ENCODE assay signal across 28 mouse cellular contexts in genomic region chr2:145419078-145419477, GRCm38 (mm10).
"Had no signal": no experiment of that assay in that cellular context is flagged by ENCODE, and none has a peak within 500 bp of the region (broad histone marks: within the 10 kb centered on the region; RNA-seq: fewer than 3 reads in every experiment).

No protein-coding gene starts in this region.

- ATAC-seq: forebrain, embryonic 13.5 days; forebrain, embryonic 14.5 days; forebrain, embryonic 15.5 days; forebrain, embryonic 16.5 days; forebrain, postnatal 0 days had no signal

- H3K9ac ChIP-seq: embryonic facial prominence, embryonic 12.5 days; embryonic facial prominence, embryonic 13.5 days; embryonic facial prominence, embryonic 15.5 days; forebrain, embryonic 12.5 days; forebrain, embryonic 13.5 days; forebrain, embryonic 15.5 days; forebrain, postnatal 0 days had no signal

- H3K4me1 ChIP-seq: embryonic facial prominence, embryonic 12.5 days; embryonic facial prominence, embryonic 13.5 days; embryonic facial prominence, embryonic 15.5 days; forebrain, embryonic 10.5 days; forebrain, embryonic 13.5 days; forebrain, embryonic 15.5 days had no signal

- H3K36me3 ChIP-seq: embryonic facial prominence, embryonic 10.5 days; embryonic facial prominence, embryonic 12.5 days; embryonic facial prominence, embryonic 13.5 days; embryonic facial prominence, embryonic 15.5 days; forebrain, embryonic 10.5 days; forebrain, embryonic 12.5 days; forebrain, embryonic 15.5 days had no signal

- H3K4me3 ChIP-seq: embryonic facial prominence, embryonic 10.5 days; embryonic facial prominence, embryonic 12.5 days; embryonic facial prominence, embryonic 13.5 days; embryonic facial prominence, embryonic 15.5 days; erythroblast, embryonic 14.5 days; forebrain, embryonic 10.5 days; forebrain, embryonic 12.5 days; forebrain, embryonic 13.5 days; forebrain, embryonic 15.5 days; gastrocnemius, adult 2 months; heart, adult 2 months had no signal

- H3K9me3 ChIP-seq: embryonic facial prominence, embryonic 10.5 days; embryonic facial prominence, embryonic 12.5 days; embryonic facial prominence, embryonic 13.5 days; embryonic facial prominence, embryonic 15.5 days; forebrain, embryonic 10.5 days; forebrain, embryonic 12.5 days; forebrain, embryonic 13.5 days; forebrain, embryonic 15.5 days had no signal

- H3K27me3 ChIP-seq: embryonic facial prominence, embryonic 12.5 days; embryonic facial prominence, embryonic 13.5 days; embryonic facial prominence, embryonic 15.5 days; forebrain, embryonic 12.5 days; forebrain, embryonic 13.5 days; forebrain, embryonic 15.5 days had no signal

- H3K27ac ChIP-seq: embryonic facial prominence, embryonic 10.5 days; embryonic facial prominence, embryonic 12.5 days; embryonic facial prominence, embryonic 13.5 days; embryonic facial prominence, embryonic 15.5 days; forebrain, embryonic 10.5 days; forebrain, embryonic 12.5 days; forebrain, embryonic 13.5 days; forebrain, embryonic 15.5 days; gastrocnemius, adult 2 months; heart, adult 2 months had no signal

- H3K4me2 ChIP-seq: embryonic facial prominence, embryonic 12.5 days; embryonic facial prominence, embryonic 13.5 days; embryonic facial prominence, embryonic 15.5 days; forebrain, embryonic 12.5 days; forebrain, embryonic 13.5 days; forebrain, embryonic 15.5 days had no signal

- DNase-seq: cerebellum, adult 18-20 months; cerebellum, adult 2 months; cerebellum, adult 8-10 months; cerebellum, adult 9-10 months; cerebellum, adult 9-11 months; cerebellum, postnatal 10 days; cerebellum, postnatal 14 days; cerebellum, postnatal 25 days; cerebellum, postnatal 36 days; embryo, embryonic 11 days; forebrain, postnatal 0 days; gastrocnemius, adult 2 months; gastrocnemius, postnatal 10 days; gastrocnemius, postnatal 14 days; gastrocnemius, postnatal 25 days; gastrocnemius, postnatal 36 days; heart, adult 2 months had no signal
